Mouse (Mus musculus) embryonic fibroblast, embryonic 13.5 days (primary cell): Measurements from ENCODE around the gene Hist1h4n.
"Not testable (repeated sequence)": the region's sequence is repeated elsewhere in the genome, so short reads cannot be mapped to it uniquely, and the experiment has no call there.

ENCODE experiments used
- CTCF ChIP-seq: IDR thresholded peaks from 2 replicates; pipeline ENCODE4 v1.5.1; 2011; ENCODE audit warnings: mild to moderate bottlenecking, control low read depth, low read length, moderate library complexity, borderline replicate concordance; ENCODE audit not compliant: insufficient read depth
- POLR2A ChIP-seq: IDR thresholded peaks from 2 replicates; pipeline ENCODE4 v1.6.1; 2011; ENCODE audit warnings: low read depth, mild to moderate bottlenecking, control low read depth, low read length, moderate library complexity

DNA sequence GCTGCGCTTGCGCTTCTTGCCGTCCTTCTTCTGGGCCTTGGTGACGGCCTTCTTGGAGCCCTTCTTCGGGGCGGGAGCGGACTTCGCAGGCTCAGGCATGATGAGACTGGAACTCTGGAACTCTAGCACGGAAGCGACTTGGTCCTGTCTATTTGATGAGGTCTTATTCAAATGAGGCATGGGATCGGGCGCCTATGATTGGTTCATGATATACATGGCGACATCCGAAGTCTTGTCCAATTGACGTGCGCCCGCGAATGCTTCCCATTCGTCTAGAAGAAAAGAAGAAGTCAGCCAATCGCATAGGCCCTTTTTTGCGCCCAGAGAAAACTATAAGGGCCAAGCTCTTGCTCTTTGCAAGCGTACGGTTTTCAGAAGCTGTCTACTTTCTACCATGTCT lies 21.9 kb downstream of the Hist1h4n start, which contains the start of the genes Hist1h2bq and Hist1h2ao:
- not testable (repeated sequence) for TF ChIP-seq CTCF, POLR2A
